Mouse (Mus musculus): ENCODE results near the gene Zmiz1. TPM values are rescaled to one million over a fixed set of nuclear protein-coding genes. Genes with fewer than 3 reads are reported as not detected.

The Zmiz1 gene
- total and polyA plus RNA-seq, 3 experiments, result 3.7 to 45.8 (median 11.1) TPM

DNA sequence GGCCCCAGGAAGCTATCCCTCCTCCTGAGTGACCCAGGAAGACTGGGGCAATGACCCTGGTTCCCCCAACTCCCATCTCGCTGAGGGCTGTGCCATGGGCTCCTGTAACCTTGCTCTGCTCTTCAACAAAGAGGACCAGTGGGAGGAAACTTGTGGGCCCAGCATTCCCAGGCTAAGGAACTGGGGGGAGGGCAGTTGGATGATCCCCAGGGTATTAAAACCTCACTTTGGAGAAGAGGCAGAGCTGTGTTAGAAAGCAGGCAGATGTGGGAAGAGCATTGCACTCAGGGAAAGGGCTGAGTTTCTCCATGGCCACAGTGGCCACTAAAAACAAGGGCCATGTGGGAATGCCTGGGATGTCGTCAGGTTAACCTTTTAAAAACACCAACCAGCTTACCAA, 129.2 kb downstream of the Zmiz1 start:
- H3K79me2 ChIP-seq (replicated peaks; ENCODE audit: control insufficient read depth, extremely low read depth, insufficient read depth, poor library complexity, severe bottlenecking), result no peaks in the 10 kb centered on the region
- dilution Hi-C loops (cut with MboI; ENCODE audit: extremely low pct_ligation_motif_present, extremely low pct_unique_long_range_greater_than_20kb, low sequenced_read_pairs) (no loop called here), in situ Hi-C loops (cut with MboI; ENCODE audit: low pct_ligation_motif_present, low pct_unique_long_range_greater_than_20kb, low sequenced_read_pairs) (no loop called here)
- H3K27me3 ChIP-seq (replicated peaks), result no peaks in the 10 kb centered on the region
- no peak for DNase-seq (ENCODE audit: extremely low read depth)
- no peaks in the 10 kb centered on the region for H3K9me3 ChIP-seq (replicated peaks; ENCODE audit: low read length)
- H3K27ac ChIP-seq (ENCODE audit: insufficient read depth, low read depth), result no peak overlapping the region
- H3K4me2 ChIP-seq (ENCODE audit: insufficient read depth, low read depth, poor library complexity, severe bottlenecking), result no peak overlapping the region
- no peak for TF ChIP-seq BHLHE40 (IDR thresholded peaks at IDR 0.05; ENCODE audit: low read depth, low read length)
- TF ChIP-seq SMC3 (IDR thresholded peaks at IDR 0.05; ENCODE audit: low read depth, low read length), result no peak
- no peak for TF ChIP-seq CHD2 (IDR thresholded peaks at IDR 0.05; ENCODE audit: low read length)
- no peak for TF ChIP-seq USF2 (conservative IDR thresholded peaks at IDR 0.05; ENCODE audit: low read depth, low read length)
- no peak for TF ChIP-seq MAX (IDR thresholded peaks at IDR 0.05; ENCODE audit: low read length)
- no peak for TF ChIP-seq ZKSCAN1 (IDR thresholded peaks at IDR 0.05; ENCODE audit: borderline replicate concordance, low read depth, low read length)
- no peak for TF ChIP-seq UBTF (IDR thresholded peaks at IDR 0.05; ENCODE audit: low read depth, low read length)
- TF ChIP-seq IRF4 (IDR thresholded peaks at IDR 0.05; ENCODE audit: low read depth, low read length), result no peak
- TF ChIP-seq CHD1 (IDR thresholded peaks at IDR 0.05; ENCODE audit: low read depth, low read length), result no peak
- peaks cover 33 to 63% of the 10 kb centered on the region in 2 experiments for H3K36me3 ChIP-seq (replicated peaks in 1 of 2; ENCODE audit: control insufficient read depth in 1 of 2, insufficient read depth in 1 of 2, low read length in 1 of 2)
- H3K4me1 ChIP-seq (ENCODE audit: control insufficient read depth in 1 of 2, insufficient read depth in 2 of 2), result peaks cover 37 to 82% of the 10 kb centered on the region in 2 experiments
- H3K4me3 ChIP-seq (replicated peaks in 1 of 3; ENCODE audit: low read depth in 2 of 3, low read length in 2 of 3, poor library complexity in 1 of 3), result no peak overlapping the region
- H3K9ac ChIP-seq (ENCODE audit: insufficient read depth, low read depth), result no peak overlapping the region

- dilution Hi-C loops (cut with MboI; ENCODE audit: extremely low pct_ligation_motif_present, extremely low pct_unique_long_range_greater_than_20kb, low sequenced_read_pairs), result no loop called here
- Histone ChIP-seq H3K4me2 (ENCODE audit: insufficient read depth, low read depth, poor library complexity, severe bottlenecking) (no peak overlapping the region), H3K9me3 (replicated peaks; ENCODE audit: low read length) (no peaks in the 10 kb centered on the region), H3K36me3 (replicated peaks in 1 of 2; ENCODE audit: control insufficient read depth in 1 of 2, insufficient read depth in 1 of 2, low read length in 1 of 2) (peaks cover 23 to 53% of the 10 kb centered on the region in 2 experiments), H3K4me3 (replicated peaks in 1 of 3; ENCODE audit: low read depth in 2 of 3, low read length in 2 of 3, poor library complexity in 1 of 3) (no peak overlapping the region), H3K27ac (ENCODE audit: insufficient read depth, low read depth) (no peak overlapping the region), H3K4me1 (ENCODE audit: control insufficient read depth in 1 of 2, insufficient read depth in 2 of 2) (peaks cover 46 to 92% of the 10 kb centered on the region in 2 experiments), H3K9ac (ENCODE audit: insufficient read depth, low read depth) (no peak overlapping the region), H3K79me2 (replicated peaks; ENCODE audit: control insufficient read depth, extremely low read depth, insufficient read depth, poor library complexity, severe bottlenecking) (no peaks in the 10 kb centered on the region), H3K27me3 (replicated peaks) (no peaks in the 10 kb centered on the region)
- in situ Hi-C loops (cut with MboI; ENCODE audit: low pct_ligation_motif_present, low pct_unique_long_range_greater_than_20kb, low sequenced_read_pairs), result no loop called here
- no peak for DNase-seq (ENCODE audit: extremely low read depth)
- no peak for TF ChIP-seq NELFE (IDR thresholded peaks at IDR 0.05; ENCODE audit: low read depth, low read length)
- TF ChIP-seq SIN3A (IDR thresholded peaks at IDR 0.05; ENCODE audit: low read length), result no peak
- no peak for TF ChIP-seq NRF1 (IDR thresholded peaks at IDR 0.05; ENCODE audit: low read depth, low read length)
- no peak for TF ChIP-seq CHD2 (IDR thresholded peaks at IDR 0.05; ENCODE audit: low read length)
- no peak for TF ChIP-seq MAX (IDR thresholded peaks at IDR 0.05; ENCODE audit: low read length)
- no peak for TF ChIP-seq SMC3 (IDR thresholded peaks at IDR 0.05; ENCODE audit: low read depth, low read length)
- TF ChIP-seq ELF1 (IDR thresholded peaks at IDR 0.05; ENCODE audit: low read depth, low read length), result no peak
- no peak for TF ChIP-seq USF1 (IDR thresholded peaks at IDR 0.05; ENCODE audit: low read depth, low read length)
- TF ChIP-seq POLR2AphosphoS2 (IDR thresholded peaks at IDR 0.05; ENCODE audit: low read depth, low read length), result no peak
Observed at GRCm38 (mm10) chr14:25588946-25589937, 130.3 kb downstream of the Zmiz1 start.

Measured in CH12.LX (cell line).